Mouse (Mus musculus) T-cell, adult 2 months (primary cell): ENCODE data around the gene Dnajb3.
"Not testable (repeated sequence)": the region's sequence is repeated elsewhere in the genome, so short reads cannot be mapped to it uniquely, and the experiment has no call there.

Source experiments
- DNase-seq: peaks from one replicate; pipeline ENCODE4 v3.0.0; 2022; ENCODE audit warnings: low spot score

The Dnajb3 gene

GRCm38 (mm10) chr1:88215466-88216380 lies 10.1 kb upstream of the Dnajb3 start:
- DNase-seq: no peak

DNA sequence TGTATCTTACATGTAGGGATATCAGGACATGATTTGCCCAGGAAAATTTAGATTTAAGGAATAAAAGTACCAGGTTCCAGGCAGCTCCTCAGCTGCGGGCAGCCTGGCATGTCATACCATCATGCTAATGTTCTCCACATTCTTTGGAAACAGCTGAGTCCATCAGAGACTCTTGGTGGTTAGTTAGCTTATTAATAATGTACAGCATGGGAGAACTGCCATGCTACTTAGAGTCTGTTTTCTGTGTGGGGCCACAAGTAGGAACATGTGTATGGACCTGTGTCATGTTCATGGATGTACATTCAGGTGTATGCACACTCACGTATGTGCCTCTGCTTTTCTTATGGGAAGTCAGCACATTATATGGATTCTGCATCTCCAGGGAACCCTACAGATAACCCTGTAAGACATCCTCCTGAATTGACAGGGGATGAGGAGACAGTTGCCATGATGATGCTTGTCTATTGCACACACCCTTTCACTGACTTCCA lies 8.9 kb upstream of the Dnajb3 start:
- DNase-seq: no peak

- DNase-seq: no peak
Observed at GRCm38 (mm10) chr1:88213766-88214461, 8.3 kb upstream of the Dnajb3 start.

- no peak for DNase-seq
Observed at GRCm38 (mm10) chr1:88213061-88213460, 7.5 kb upstream of the Dnajb3 start.

DNA sequence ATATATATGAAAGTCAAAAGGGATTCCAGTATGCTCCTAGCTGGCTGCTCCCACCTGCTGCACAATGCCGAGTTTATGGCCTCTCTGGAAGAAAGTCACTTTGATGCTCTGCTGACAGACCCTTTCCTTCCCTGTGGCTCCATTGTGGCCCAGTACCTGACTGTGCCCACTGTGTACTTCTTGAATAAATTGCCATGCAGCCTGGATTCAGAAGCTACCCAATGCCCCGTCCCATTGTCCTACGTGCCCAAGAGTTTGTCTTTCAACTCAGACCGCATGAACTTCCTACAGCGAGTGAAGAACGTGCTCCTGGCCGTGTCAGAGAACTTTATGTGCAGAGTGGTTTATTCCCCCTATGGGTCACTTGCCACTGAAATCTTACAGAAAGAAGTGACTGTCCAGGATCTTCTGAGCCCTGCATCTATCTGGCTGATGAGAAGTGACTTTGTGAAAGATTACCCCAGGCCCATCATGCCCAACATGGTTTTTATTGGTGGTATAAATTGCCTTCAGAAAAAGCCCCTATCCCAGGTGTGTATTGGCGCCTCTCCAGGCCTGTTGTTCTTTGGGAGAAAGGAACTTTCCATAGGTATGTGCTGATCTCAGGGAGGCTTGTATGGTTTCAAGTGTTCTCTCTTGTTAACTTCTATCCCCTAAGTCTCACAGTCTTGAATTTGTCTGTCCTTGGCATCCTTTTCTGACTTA lies 6.9 kb upstream of the Dnajb3 start:
- DNase-seq: no peak

DNA sequence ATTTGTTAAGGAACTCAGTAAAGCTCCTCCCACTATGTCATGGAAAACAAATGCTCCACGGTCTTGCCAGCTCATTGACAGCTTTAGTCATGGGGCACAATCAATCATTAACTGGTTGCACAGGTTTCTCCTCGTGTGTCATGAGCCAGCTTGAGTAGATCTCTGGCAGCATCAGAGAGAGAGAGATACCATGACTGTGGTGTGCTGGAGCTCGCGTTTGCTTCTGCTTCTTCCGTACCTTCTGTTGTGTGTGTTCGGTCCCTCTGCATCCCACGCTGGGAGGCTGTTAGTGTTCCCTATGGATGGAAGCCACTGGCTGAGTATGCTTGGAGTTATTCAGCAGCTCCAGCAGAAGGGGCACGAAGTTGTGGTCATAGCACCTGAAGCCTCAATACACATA lies 6.2 kb upstream of the Dnajb3 start, which contains the start of gene Ugt1a1:
Ugt1a1 (plus strand) TSS at position 148 of the 400 bp plus-strand sequence.
- no peak for DNase-seq

DNA sequence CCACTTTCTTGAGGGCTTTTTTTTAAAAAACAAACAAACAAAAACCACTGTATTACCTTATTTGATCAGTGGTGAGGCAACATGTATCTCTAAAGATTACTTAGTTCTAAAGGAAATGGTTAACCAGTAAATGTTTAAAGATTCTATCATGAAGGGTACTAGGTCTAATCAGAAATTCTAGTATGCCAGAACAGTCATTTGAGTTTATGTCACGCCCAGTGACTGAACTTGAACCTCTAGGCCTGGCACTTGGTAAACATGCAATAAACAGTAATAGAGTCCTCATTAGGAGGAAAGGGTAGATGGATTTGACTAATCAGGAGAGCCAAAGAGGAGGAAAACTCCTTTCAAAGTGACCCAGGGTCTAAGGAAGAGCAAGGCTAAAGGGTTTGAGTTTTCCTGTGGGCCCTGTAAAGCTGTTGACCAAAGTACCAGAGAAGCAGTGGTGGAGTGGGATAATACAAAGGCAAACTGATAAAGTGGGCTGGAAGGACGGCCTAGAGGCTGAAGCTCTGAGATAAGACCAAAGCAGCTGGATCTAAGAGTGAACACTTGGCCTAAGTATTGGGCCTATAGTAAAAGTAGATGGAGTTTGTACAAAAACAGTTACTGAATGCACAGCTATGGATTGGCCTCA lies 1.4 kb upstream of the Dnajb3 start:
- DNase-seq: no peak

DNA sequence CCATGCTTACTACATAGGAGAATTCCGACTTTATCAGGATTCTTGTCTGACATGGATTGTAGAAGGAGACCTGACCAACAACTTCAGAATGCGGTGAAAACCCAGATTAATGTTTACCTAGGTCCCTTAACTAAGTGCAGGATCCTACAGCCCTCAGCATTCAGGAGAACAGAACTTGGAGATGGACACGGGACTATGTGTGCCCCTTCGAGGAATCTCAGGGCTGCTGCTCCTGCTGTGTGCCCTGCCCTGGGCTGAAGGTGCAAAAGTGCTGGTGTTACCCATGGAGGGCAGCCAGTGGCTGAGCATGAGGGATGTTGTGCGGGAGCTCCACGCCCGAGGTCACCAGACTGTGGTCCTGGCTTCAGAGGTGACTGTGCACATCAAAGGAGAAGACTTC lies 5.1 kb downstream of the Dnajb3 start, which contains the start of gene Ugt1a2:
Ugt1a2 (plus strand) TSS at position 146 of the 400 bp plus-strand sequence.
- DNase-seq: no peak

- no peak for DNase-seq
Observed at GRCm38 (mm10) chr1:88199996-88200395, 5.6 kb downstream of the Dnajb3 start.

DNA sequence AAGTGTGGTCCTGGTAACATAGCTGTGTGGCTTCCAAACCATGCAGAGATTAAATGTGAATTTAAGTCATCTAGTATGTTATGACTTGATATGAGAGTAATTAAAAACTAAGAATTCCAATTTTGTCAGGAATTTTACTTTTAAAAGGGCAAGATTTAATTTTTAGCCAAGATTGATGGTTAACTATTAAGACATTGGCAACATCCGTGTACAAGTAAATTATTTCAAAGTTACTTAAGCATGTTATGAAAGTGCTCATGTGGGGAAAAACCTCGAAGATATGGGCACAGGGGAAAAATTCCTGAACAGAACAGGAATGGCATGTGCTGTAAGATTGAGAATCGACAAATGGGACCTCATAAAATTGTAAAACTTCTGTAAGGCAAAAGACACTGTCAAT lies 8.1 kb downstream of the Dnajb3 start:
- DNase-seq: no peak

DNA sequence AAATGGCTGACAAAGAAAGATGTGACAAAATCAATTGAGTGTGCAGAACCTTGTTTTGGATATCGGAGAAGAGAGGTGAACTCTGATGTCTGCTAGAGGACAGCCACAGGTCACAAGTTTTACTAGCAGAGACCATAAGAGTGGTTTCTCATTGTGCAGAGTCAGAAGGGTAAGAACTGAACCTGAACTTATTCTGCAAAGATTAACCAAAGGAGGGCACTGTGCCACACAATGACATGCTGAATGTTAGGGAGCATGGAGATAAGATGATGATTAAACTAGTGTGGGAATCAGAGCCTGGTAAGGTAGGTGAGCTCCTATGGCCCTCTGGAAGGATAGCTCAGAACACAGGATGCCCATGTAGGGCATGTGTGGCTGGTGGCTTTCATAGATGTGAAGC lies 9.9 kb downstream of the Dnajb3 start:
- no peak for DNase-seq

GRCm38 (mm10) chr1:88192136-88192535 lies 13.4 kb downstream of the Dnajb3 start:
- no peak for DNase-seq

GRCm38 (mm10) chr1:88186325-88186935 lies 19.2 kb downstream of the Dnajb3 start:
- no peak for DNase-seq

DNA sequence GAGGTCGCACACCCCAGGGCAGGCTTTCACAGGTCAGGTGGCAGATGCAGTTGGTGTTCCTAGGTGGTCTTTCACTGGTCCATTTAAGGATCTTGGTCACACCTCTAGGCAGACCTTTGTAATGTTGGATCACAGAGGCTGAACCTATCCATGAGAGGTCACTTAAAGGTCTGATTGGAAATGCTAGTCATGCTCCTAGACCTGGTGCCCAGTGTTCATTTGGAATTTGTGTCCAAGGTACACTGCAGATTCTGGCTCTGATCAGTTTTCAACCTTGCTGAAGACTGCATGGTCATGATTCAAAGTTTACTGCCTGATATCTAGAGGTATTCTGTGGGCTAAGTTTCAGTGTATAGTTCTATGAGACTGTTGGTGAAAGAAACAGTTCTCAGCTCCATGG lies 25.9 kb downstream of the Dnajb3 start:
- DNase-seq: no peak

GRCm38 (mm10) chr1:88172190-88172589 lies 33.4 kb downstream of the Dnajb3 start:
- DNase-seq: not testable (repeated sequence)

GRCm38 (mm10) chr1:88165711-88166110 lies 39.9 kb downstream of the Dnajb3 start, which contains the start of gene Ugt1a5:
Ugt1a5 (plus strand) TSS chr1:88166012.
- DNase-seq: no peak

- no peak for DNase-seq
Observed at GRCm38 (mm10) chr1:88158430-88158829, 47.2 kb downstream of the Dnajb3 start.
